Mouse (Mus musculus): ENCODE data around the gene Lmna.

Gene Lmna

DNA sequence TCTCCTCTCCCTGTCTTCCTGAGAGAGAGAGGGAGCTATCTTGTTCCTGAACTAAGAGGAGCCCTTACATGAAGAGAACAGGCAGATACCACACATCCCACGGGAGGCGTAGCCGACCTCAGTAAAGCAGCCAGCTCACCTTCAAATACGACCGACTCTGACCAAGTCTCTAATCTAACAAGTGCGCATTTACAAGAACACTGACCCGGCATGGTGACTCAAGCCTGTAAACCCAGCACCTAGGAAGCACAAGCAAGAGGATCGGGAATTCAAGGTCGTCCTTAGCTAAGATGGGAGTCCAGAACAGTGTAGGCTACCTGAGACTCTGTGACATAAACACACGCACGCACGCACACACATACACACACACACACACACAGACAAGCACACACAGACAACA is 67.3 kb downstream of the Lmna start:
- no peak for DNase-seq

GRCm38 (mm10) chr3:88440500-88441381 is 69.0 kb downstream of the Lmna start:
- DNase-seq: peak; percentile 74

DNA sequence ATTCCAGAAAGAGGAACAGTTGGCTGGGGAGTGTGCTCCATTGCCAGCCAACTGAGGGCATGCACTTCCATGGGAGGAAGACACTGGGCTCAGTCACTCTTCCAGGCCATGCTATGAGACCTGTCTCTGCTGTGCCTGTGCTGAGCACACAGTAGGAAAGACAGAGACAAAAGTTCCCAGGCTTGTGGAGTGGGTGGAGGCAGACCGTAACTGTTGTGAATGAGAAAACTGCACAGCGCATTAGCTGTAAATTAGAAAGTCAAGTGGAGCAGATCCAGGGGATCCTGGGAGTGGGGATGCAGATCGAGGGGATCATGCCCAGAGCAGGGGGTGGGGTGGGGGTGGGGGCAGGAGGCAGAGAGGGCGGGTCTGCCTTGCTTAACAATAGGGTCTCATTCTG is 70.2 kb downstream of the Lmna start:
- no peak for DNase-seq

GRCm38 (mm10) chr3:88437454-88437853 is 72.3 kb downstream of the Lmna start:
- peak; percentile 50 for DNase-seq

GRCm38 (mm10) chr3:88436395-88437201 is 73.2 kb downstream of the Lmna start:
- DNase-seq: peak; percentile 76

DNA sequence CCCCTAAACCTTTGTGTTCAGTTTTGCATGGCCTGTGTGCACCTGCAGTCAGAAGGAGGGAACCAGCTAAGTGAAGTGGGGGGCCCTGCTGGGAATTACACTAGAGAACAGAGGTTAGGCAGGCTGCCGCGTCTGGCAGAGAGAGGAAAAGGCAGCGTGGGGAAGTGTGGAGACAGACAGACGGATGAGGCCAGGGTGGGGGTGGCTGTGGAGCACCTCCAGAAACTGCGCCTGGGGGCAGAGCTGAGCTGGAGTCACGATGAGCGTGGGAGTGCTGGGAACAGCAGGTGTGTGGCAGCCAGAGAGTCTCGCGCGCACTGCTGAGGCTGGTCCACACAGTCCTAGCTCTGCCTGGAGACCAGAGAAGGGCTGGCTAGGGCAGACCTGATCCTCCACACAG is 74.2 kb downstream of the Lmna start:
- DNase-seq: no peak

Measured in kidney, postnatal 10 days (tissue).